Mouse (Mus musculus): ENCODE measurements at regions not wholly inside any gene's neighbourhood (a gene's known extent, or its start where the extent isn't known, plus 50 kb on each side); places are given as distances from the start of the nearest gene placed in this dataset.

GRCm38 (mm10) chr13:69433461-69434323 is 99.9 kb upstream of the Nsun2 start:
- peak; percentile 40 to 46 for DNase-seq

GRCm38 (mm10) chr13:69439486-69439885 is 94.1 kb upstream of the Nsun2 start:
- DNase-seq: no peak

- DNase-seq: no peak
These were observed 91.7 kb upstream of the Nsun2 start for GRCm38 (mm10) chr13:69441798-69442197.

GRCm38 (mm10) chr13:69445611-69446010 is 87.9 kb upstream of the Nsun2 start:
- DNase-seq: no peak

Small RNA genes lying in the stretch of these regions (microRNA-seq; reads per million reads assigned to microRNA genes)
- gene Gm44375: 0 reads per million in 2 experiments
